Mouse (Mus musculus): ENCODE results near the gene Fbn1. TPM values are rescaled to one million over a fixed set of nuclear protein-coding genes. Genes with fewer than 3 reads are reported as not detected.

Gene Fbn1
- polyA plus RNA-seq, 1 experiment, result 30.6 TPM

- no peak for DNase-seq
Observed at GRCm38 (mm10) chr2:125319651-125320050, 188.1 kb downstream of the Fbn1 start.

GRCm38 (mm10) chr2:125318371-125319061 is 189.3 kb downstream of the Fbn1 start:
- TF ChIP-seq CTCF (IDR thresholded peaks at IDR 0.05; ENCODE audit: insufficient read depth, low read length) (no peak), POLR2A (IDR thresholded peaks at IDR 0.05; ENCODE audit: borderline replicate concordance, extremely low read depth, low read depth, low read length) (no peak)
- 57% methylated on average over 5 of the region's 5 CpGs for WGBS
- DNase-seq, result no peak
- H3K4me3 ChIP-seq (replicated peaks; ENCODE audit: extremely low read depth, low read depth, low read length), result no peak overlapping the region
- peaks cover 5% of the 10 kb centered on the region; the same call in 1 of the 2 replicates for H3K4me1 ChIP-seq (ENCODE audit: control insufficient read depth, insufficient read depth, low read length)

More at GRCm38 (mm10) chr2:125319651-125320050, 188.1 kb downstream of the Fbn1 start:
- Histone ChIP-seq H3K4me3 (replicated peaks; ENCODE audit: extremely low read depth, low read depth, low read length) (no peak overlapping the region), H3K4me1 (ENCODE audit: control insufficient read depth, insufficient read depth, low read length) (peaks cover 6% of the 10 kb centered on the region; the same call in 1 of the 2 replicates)
- TF ChIP-seq CTCF (IDR thresholded peaks at IDR 0.05; ENCODE audit: insufficient read depth, low read length) (no peak), POLR2A (IDR thresholded peaks at IDR 0.05; ENCODE audit: borderline replicate concordance, extremely low read depth, low read depth, low read length) (no peak)
- 70% methylated on average over 8 of the region's 8 CpGs for WGBS

- 69% methylated on average over 3 of the region's 3 CpGs for WGBS
- no peak for TF ChIP-seq CTCF (IDR thresholded peaks at IDR 0.05; ENCODE audit: insufficient read depth, low read length)
- no peak for TF ChIP-seq POLR2A (IDR thresholded peaks at IDR 0.05; ENCODE audit: borderline replicate concordance, extremely low read depth, low read depth, low read length)
- 0 out of 2 replicates have a peak, but pooled peaks cover 3% of the 10 kb centered on the region for H3K4me1 ChIP-seq (ENCODE audit: control insufficient read depth, insufficient read depth, low read length)
- no peak for DNase-seq
- H3K4me3 ChIP-seq (replicated peaks; ENCODE audit: extremely low read depth, low read depth, low read length), result no peak overlapping the region
Observed at GRCm38 (mm10) chr2:125315203-125315602, 192.6 kb downstream of the Fbn1 start.

GRCm38 (mm10) chr2:125314169-125314925 is 193.4 kb downstream of the Fbn1 start:
- DNase-seq, result no peak
- H3K4me3 ChIP-seq (replicated peaks; ENCODE audit: extremely low read depth, low read depth, low read length), result no peak overlapping the region
- TF ChIP-seq CTCF (IDR thresholded peaks at IDR 0.05; ENCODE audit: insufficient read depth, low read length), result no peak
- TF ChIP-seq POLR2A (IDR thresholded peaks at IDR 0.05; ENCODE audit: borderline replicate concordance, extremely low read depth, low read depth, low read length), result no peak
- 0 out of 2 replicates have a peak, but pooled peaks cover 3% of the 10 kb centered on the region for H3K4me1 ChIP-seq (ENCODE audit: control insufficient read depth, insufficient read depth, low read length)
- 64% methylated on average over 16 of the region's 16 CpGs for WGBS

- 78% methylated on average over 10 of the region's 10 CpGs for WGBS
Observed at GRCm38 (mm10) chr2:125309710-125310109, 198.1 kb downstream of the Fbn1 start.

GRCm38 (mm10) chr2:125305671-125306070 is 202.1 kb downstream of the Fbn1 start:
- 81% methylated on average over 3 of the region's 3 CpGs for WGBS
- no peaks in the 10 kb centered on the region; the same call in 1 of the 2 replicates for H3K4me1 ChIP-seq (ENCODE audit: control insufficient read depth, insufficient read depth, low read length)
- no peak for DNase-seq
- no peak overlapping the region for H3K4me3 ChIP-seq (replicated peaks; ENCODE audit: extremely low read depth, low read depth, low read length)
- no peak for TF ChIP-seq CTCF (IDR thresholded peaks at IDR 0.05; ENCODE audit: insufficient read depth, low read length)

More at GRCm38 (mm10) chr2:125309710-125310109, 198.1 kb downstream of the Fbn1 start:
- DNase-seq, result no peak
- Histone ChIP-seq H3K4me3 (replicated peaks; ENCODE audit: extremely low read depth, low read depth, low read length) (no peak overlapping the region), H3K4me1 (ENCODE audit: control insufficient read depth, insufficient read depth, low read length) (no peaks in the 10 kb centered on the region)
- TF ChIP-seq CTCF (IDR thresholded peaks at IDR 0.05; ENCODE audit: insufficient read depth, low read length), result no peak
- TF ChIP-seq POLR2A (IDR thresholded peaks at IDR 0.05; ENCODE audit: borderline replicate concordance, extremely low read depth, low read depth, low read length), result no peak

- Histone ChIP-seq H3K4me1 (ENCODE audit: control insufficient read depth, insufficient read depth, low read length) (no peaks in the 10 kb centered on the region; the same call in 1 of the 2 replicates), H3K4me3 (replicated peaks; ENCODE audit: extremely low read depth, low read depth, low read length) (no peak overlapping the region)
- TF ChIP-seq POLR2A (IDR thresholded peaks at IDR 0.05; ENCODE audit: borderline replicate concordance, extremely low read depth, low read depth, low read length) (no peak), CTCF (IDR thresholded peaks at IDR 0.05; ENCODE audit: insufficient read depth, low read length) (no peak)
- 63% methylated on average over 3 of the region's 3 CpGs for WGBS
- no peak for DNase-seq
Observed at GRCm38 (mm10) chr2:125304746-125305145, 203.0 kb downstream of the Fbn1 start.

GRCm38 (mm10) chr2:125303764-125304384 is 203.9 kb downstream of the Fbn1 start:
- TF ChIP-seq POLR2A (IDR thresholded peaks at IDR 0.05; ENCODE audit: borderline replicate concordance, extremely low read depth, low read depth, low read length) (no peak), CTCF (IDR thresholded peaks at IDR 0.05; ENCODE audit: insufficient read depth, low read length) (peak; percentile 54)
- WGBS, result 63% methylated on average over 5 of the region's 5 CpGs
- H3K4me3 ChIP-seq (replicated peaks; ENCODE audit: extremely low read depth, low read depth, low read length), result no peak overlapping the region
- no peak for DNase-seq
- no peaks in the 10 kb centered on the region; the same call in 1 of the 2 replicates for H3K4me1 ChIP-seq (ENCODE audit: control insufficient read depth, insufficient read depth, low read length)

GRCm38 (mm10) chr2:125302625-125302924 is 205.2 kb downstream of the Fbn1 start:
- WGBS, result 63% methylated on average over 8 of the region's 8 CpGs
- no peak overlapping the region for H3K4me3 ChIP-seq (replicated peaks; ENCODE audit: extremely low read depth, low read depth, low read length)
- TF ChIP-seq POLR2A (IDR thresholded peaks at IDR 0.05; ENCODE audit: borderline replicate concordance, extremely low read depth, low read depth, low read length) (no peak), CTCF (IDR thresholded peaks at IDR 0.05; ENCODE audit: insufficient read depth, low read length) (no peak)
- no peak for DNase-seq
- no peaks in the 10 kb centered on the region; the same call in 1 of the 2 replicates for H3K4me1 ChIP-seq (ENCODE audit: control insufficient read depth, insufficient read depth, low read length)

Data from lung, adult 2 months (tissue).